Mouse (Mus musculus) c-Kit-positive CD71-positive TER-119-positive erythroid progenitor cells, embryonic 14.5 days (primary cell): ENCODE measurements at regions not wholly inside any gene's neighbourhood (a gene's known extent, or its start where the extent isn't known, plus 50 kb on each side); places are given as distances from the start of the nearest gene placed in this dataset.
A peak's percentile ranks its signal among the peaks of the same experiment; 100 is the strongest.

Source experiments
- DNase-seq: peaks from one replicate; pipeline ENCODE4 v3.0.0-alpha.2; 2013; ENCODE audit warnings: low spot score

GRCm38 (mm10) chr7:89088141-89088540 is 315.9 kb downstream of the Tmem135 start:
- no peak for DNase-seq

GRCm38 (mm10) chr7:89086348-89086747 is 317.7 kb downstream of the Tmem135 start:
- DNase-seq: peak; percentile 13

- no peak for DNase-seq
Measured at GRCm38 (mm10) chr7:89073939-89074690, 329.9 kb downstream of the Tmem135 start.

DNA sequence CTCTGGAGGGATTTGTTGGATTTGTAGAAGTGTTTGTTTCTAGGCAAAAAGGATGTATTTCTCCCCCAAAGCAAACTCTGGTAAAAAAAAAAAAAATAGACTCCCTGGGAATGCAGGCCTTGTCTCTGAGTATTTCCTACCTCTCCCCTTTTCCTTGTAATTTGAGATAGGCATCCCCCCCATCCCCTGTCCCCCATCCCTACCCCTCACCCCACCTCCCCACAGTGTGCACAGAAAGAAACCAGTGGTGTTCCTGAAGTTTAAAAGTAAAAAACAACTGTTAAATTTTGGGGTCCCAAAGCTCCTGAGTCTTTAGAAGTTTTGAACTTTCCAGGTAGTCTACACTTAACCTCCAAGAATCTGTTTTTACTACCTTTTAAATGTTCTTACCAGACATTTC is 334.0 kb downstream of the Tmem135 start:
- no peak for DNase-seq

DNA sequence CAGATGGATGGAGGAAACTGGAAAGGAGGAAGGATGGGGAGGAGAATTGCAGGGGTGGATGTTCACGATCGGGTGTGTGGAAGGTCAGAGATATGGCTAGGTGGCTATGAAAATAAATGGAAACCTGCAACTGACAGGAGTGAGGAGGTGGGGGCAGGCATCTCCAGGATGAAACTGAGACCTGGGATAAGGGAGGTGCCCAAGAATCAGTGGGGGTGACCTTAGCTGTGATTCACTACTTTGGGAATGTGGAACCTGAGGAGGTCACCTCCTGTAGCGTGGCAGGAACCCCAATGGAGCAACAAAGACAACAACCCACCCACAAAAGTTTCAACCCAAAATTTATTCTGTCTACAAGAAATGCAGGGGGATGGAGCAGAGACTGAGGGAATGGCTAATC is 339.6 kb downstream of the Tmem135 start:
- no peak for DNase-seq

DNA sequence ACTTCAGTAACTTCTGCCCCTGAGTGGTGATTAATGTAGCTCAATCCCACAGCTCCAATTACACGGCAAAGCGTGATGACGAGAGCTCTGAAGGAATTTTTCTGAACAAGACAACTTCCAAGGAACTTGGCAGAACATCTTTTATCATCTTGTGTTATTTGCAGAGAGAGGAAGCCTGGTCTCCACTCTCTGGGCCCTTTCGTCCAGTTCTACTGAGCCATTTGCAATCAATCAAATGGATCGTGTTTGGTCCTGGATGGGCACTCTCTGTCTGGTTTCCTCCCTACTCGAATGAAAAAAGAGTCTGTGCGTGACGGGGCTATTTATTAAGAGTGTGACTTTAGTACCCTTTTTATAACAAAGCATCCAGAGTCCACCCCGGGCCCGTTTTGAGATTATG is 340.4 kb downstream of the Tmem135 start:
- DNase-seq: no peak

DNA sequence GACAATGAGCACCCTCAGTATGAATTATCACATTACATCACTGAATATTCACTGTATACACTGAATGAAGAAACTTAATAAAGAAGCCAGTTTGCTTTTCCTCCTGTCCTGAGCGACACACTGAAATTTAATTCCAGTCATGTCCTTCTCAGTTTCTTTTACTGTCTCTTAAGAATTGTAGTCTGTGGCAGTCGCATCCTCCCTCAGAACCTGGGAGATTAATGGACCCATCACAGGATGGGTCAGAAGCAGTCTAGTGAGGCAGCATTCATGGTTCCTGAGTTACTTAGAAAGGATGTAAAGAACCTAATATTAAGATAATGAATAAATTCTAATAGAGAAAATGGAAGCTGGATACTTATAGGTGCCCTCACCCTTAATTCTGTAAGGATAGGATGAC is 349.5 kb downstream of the Tmem135 start:
- no peak for DNase-seq

GRCm38 (mm10) chr7:89051240-89051639 is 352.8 kb downstream of the Tmem135 start:
- no peak for DNase-seq

DNA sequence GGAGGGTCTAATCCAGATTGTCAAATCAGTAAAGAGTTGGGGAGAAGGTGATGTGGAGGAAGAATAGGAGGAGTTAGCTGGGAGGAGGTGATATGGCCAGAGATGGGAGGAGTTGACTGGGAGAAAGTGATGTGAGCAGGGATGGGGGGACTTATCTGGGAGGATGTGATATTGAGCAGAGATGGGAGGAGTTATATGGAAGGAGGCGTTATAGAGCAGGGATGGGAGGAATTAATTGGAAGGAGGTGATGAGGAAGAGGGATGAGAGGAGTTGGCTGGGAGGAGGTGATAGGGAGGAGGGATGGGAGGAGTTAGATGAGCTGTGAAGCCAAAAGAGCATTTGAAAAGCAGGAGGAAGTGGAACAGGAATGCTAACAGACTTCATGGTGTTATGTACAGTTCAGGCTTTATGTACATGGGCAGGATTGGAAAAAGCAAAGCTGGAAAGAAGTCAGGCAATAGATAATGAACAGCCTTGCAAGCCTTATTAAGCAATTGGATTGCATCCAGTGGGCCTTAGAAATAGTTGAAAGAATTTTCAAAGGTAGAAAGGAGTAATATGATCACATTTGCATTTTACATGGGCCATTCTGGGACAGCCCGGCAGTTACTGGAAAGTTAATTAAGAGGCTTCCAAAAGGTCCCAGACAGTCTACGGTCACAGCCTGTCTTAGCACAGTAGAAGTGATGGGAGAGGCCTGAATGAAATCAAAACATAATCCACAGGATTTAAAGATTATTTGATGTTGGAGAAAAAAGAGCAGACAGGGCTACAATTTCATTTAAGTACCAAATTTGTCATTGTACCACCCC is 357.4 kb downstream of the Tmem135 start:
- no peak for DNase-seq

GRCm38 (mm10) chr7:89042977-89043376 is 361.0 kb downstream of the Tmem135 start:
- DNase-seq: no peak

DNA sequence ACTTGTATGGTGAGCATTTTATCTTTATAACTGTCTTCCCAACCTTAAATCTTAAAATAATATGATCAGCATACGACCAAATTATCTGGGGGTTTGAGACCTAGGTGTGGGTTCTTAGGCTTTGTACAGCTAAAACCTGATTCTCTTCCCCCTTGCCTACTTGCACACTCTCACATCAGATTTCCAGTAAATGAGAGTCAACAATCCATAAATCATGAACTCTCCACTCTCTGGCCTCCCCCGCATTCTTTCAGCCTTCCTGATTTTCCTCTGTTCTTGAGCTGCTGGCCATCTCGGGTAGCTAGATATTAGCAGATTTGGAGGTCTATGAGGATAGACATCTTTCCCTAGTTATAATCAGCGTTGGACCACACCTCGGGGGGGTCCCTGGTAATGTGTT is 362.7 kb downstream of the Tmem135 start:
- DNase-seq: no peak

- no peak for DNase-seq
Measured at GRCm38 (mm10) chr7:89040139-89040538, 363.9 kb downstream of the Tmem135 start.

DNA sequence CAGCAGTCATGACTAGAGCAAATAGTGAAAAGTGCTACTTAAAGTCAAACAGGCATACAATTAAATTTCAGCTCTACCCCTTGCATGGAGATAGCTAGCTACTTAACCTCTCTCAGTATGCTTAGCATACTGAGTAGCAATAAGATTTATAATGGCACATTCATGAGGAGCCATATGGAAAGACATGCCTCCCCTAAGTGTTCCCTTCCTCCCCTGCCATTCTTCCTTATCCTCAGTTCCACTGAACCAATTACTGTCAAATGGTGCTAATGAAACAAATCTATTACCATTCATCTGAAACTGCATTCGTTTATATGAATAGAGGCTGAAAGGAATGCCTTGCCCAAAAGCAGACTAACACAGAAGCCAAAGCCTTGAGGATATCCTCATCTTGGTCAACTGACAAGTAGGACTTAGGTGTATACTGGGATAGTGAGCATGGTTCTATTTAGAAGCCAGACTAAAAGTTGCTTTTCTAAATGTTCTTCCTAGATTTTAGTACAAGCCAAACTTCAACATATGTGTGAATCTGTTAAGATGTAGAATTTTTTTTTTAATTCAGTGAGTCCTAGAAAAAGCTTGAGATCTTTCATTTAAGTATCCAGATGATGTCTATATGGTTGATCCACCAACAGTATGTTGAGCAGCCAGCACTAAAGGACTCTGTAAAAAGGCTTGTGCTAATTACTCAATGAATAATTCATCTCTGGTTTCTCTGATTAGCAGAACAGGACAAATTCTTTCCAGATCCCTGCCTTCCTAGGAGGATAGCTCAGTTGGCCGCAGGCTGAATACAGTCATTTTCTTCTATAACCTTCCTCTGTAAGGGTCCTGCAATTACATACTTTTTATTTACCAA is 368.7 kb downstream of the Tmem135 start:
- no peak for DNase-seq

GRCm38 (mm10) chr7:89023230-89024030 is 380.6 kb downstream of the Tmem135 start:
- no peak for DNase-seq

DNA sequence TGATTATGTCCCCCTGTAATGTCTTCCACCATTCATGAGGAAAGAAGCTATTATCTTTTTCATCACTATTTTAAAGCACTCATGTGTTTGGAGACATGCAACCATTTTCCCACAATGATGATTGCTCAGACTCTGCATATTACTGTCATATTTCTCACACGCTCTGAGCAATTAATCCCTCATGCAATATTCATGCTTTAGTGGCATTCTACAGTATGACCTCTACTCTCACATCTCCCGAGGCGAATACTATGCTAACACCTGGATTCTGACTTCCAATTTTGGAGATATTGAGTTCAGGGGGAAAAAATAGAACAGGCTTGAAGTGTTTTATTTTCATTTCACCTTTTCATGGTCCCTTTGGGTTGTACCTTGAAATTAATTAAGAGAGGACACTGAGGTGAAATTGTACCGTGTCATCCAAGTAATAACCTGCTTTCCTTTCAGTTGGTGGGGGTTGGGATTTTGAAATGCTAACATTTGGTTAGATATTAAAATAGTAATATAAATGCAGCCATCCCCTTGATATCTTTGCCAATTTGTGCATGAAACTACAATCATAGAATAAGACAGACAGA is 405.1 kb downstream of the Tmem135 start:
- DNase-seq: no peak

DNA sequence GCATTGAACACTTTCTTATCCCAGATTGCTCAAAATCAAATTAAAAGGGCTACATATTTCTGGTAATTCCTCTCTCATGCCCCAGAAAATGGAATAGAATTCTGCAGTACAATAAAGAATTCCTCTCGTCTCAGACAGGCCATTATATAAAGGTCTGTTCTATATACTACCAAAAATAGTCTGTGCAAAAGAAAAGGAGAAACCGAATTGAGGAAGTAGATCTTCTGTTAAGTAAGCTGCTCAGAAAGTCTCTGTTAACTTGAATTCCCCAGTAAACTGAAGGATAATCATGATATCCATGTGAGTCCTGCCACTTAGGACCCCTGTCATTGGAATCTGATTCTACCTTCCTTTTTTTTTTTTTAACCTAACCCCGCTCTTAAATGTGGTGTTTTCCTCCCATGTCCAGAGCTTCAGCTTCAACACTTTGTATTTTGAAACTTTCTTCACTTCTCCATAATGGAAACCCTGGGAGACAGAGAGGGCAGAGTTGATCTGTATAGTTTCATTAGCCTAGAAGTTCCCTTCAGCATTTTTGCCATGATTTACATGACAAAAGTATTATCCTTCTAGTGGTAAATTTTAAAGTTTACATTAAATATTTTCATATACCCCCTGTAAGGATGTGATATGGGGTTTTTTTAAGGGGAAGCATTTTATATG is 406.1 kb downstream of the Tmem135 start:
- no peak for DNase-seq

DNA sequence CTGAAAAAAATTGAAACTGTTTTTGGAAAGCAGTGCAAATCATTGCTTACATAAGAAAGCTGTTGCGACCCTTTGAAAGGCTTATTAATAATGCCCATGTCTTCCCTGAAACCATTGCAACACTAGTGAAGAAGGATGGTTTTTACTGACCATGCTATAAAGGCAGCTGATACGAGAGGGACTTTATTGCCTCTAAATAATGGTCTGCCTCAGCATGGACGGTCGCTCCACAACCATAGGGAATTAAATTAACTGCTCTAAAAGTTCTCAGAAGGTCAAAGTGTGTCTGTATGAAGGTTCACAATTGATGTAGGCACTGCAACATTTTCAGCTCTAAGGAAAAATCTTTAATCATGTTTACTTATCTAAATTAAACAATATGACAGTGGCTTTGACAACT is 429.6 kb downstream of the Tmem135 start:
- DNase-seq: no peak

DNA sequence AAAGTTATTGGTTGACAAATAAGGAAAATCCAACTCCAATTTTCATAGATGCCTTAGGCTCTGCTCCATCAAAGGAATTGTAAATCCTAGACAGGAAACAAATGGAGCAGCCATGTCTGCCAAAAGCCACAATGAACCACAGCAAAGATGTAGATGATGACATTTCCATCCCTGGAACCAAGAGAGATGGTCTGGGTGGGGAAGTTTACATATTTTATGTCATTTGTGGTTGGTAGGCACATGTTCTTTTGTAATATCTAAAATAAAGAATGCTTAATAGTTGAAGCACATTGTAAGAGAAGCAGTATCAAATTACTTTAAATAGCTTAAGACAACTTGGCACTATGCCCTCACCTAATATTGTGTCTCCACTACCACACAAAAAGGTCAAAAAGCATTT is 443.2 kb downstream of the Tmem135 start:
- no peak for DNase-seq

GRCm38 (mm10) chr7:88960190-88960589 is 443.8 kb downstream of the Tmem135 start:
- no peak for DNase-seq

GRCm38 (mm10) chr7:88959332-88960124 is 444.5 kb downstream of the Tmem135 start:
- no peak for DNase-seq
